Mouse (Mus musculus) erythroblast, embryonic 14.5 days (primary cell): ENCODE measurements around the gene Ddx42. TPM values are rescaled to one million over a fixed set of nuclear protein-coding genes. Genes with fewer than 3 reads are reported as not detected.

Experiments
- H3K27me3 ChIP-seq: 2 replicates; pipeline ENCODE4 v1.6.1; 2012; ENCODE audit warnings: inconsistent platforms; ENCODE audit not compliant: control insufficient read depth
- H3K36me3 ChIP-seq: 2 replicates; pipeline ENCODE4 v1.6.1; 2012; ENCODE audit warnings: mild to moderate bottlenecking, inconsistent platforms; ENCODE audit not compliant: control insufficient read depth
- H3K4me1 ChIP-seq: 2 replicates; pipeline ENCODE4 v1.6.1; 2012; ENCODE audit warnings: inconsistent platforms; ENCODE audit not compliant: control insufficient read depth
- H3K4me3 ChIP-seq: replicated peaks from 2 replicates; pipeline ENCODE3; 2012; ENCODE audit warnings: moderate library complexity, mild to moderate bottlenecking, inconsistent platforms
- H3K9me3 ChIP-seq: 2 replicates; pipeline ENCODE4 v1.6.1; 2012; ENCODE audit warnings: low read length, inconsistent platforms, mixed read lengths; ENCODE audit not compliant: control insufficient read depth
- GATA1 ChIP-seq: IDR thresholded peaks from 2 replicates; pipeline ENCODE4 v1.6.1; 2012; ENCODE audit warnings: low read length, inconsistent platforms, mixed read lengths
- TAL1 ChIP-seq: IDR thresholded peaks from 3 replicates; pipeline ENCODE4 v1.6.1; 2012; ENCODE audit warnings: low read length, inconsistent platforms, mixed read lengths
- polyA plus RNA-seq: library from polyadenylated mRNA; stranded (reverse); fragments of >175 nt; gene quantifications from 2 replicates; pipeline ENCODE4 v1.2.3, GENCODE M21; 2012

Gene Ddx42
- polyA plus RNA-seq, 1 experiment: 1.5 TPM

- no peaks in the 10 kb centered on the region for H3K9me3 ChIP-seq
- TF ChIP-seq GATA1 (no peak), TAL1 (no peak)
- peaks cover 65% of the 10 kb centered on the region for H3K4me1 ChIP-seq
- no peaks in the 10 kb centered on the region for H3K27me3 ChIP-seq
- H3K36me3 ChIP-seq: peaks cover 43% of the 10 kb centered on the region
- peak overlapping the region; percentile 95 for H3K4me3 ChIP-seq
These were observed 54.5 kb downstream of the Ddx42 start for GRCm38 (mm10) chr11:106271131-106271793.

- no peaks in the 10 kb centered on the region for H3K9me3 ChIP-seq
- peak overlapping the region; percentile 95 for H3K4me3 ChIP-seq
- peak; percentile 50; the same call in 1 of the 2 replicates for TF ChIP-seq GATA1
- no peak for TF ChIP-seq TAL1
- peaks cover 2% of the 10 kb centered on the region for H3K27me3 ChIP-seq
- H3K36me3 ChIP-seq: peaks cover 36% of the 10 kb centered on the region
- H3K4me1 ChIP-seq: peaks cover 71% of the 10 kb centered on the region
These were observed 55.3 kb downstream of the Ddx42 start for GRCm38 (mm10) chr11:106271794-106272643.

GRCm38 (mm10) chr11:106272644-106273310, 56.1 kb downstream of the Ddx42 start, which contains the start of gene Smarcd2:
TSS of gene Smarcd2 (minus strand) at chr11:106272972.
- Histone ChIP-seq H3K36me3 (peaks cover 28% of the 10 kb centered on the region), H3K27me3 (peaks cover 2% of the 10 kb centered on the region), H3K4me3 (peak within 1 kb of the TSS; percentile 95), H3K9me3 (no peaks in the 10 kb centered on the region), H3K4me1 (peaks cover 64% of the 10 kb centered on the region)
- TF ChIP-seq TAL1: no peak
- TF ChIP-seq GATA1: peak; percentile 32; the same call in 1 of the 2 replicates

GRCm38 (mm10) chr11:106273311-106273684, 56.6 kb downstream of the Ddx42 start:
- peaks cover 5% of the 10 kb centered on the region for H3K27me3 ChIP-seq
- peaks cover 60% of the 10 kb centered on the region for H3K4me1 ChIP-seq
- peaks cover 23% of the 10 kb centered on the region for H3K36me3 ChIP-seq
- no peaks in the 10 kb centered on the region for H3K9me3 ChIP-seq
- peak overlapping the region; percentile 95 for H3K4me3 ChIP-seq
- TF ChIP-seq TAL1: no peak
- no peak for TF ChIP-seq GATA1

GRCm38 (mm10) chr11:106273811-106274210, 57.1 kb downstream of the Ddx42 start:
- Histone ChIP-seq H3K27me3 (peaks cover 5% of the 10 kb centered on the region), H3K4me3 (peak overlapping the region; percentile 95), H3K36me3 (peaks cover 19% of the 10 kb centered on the region), H3K4me1 (peaks cover 56% of the 10 kb centered on the region), H3K9me3 (no peaks in the 10 kb centered on the region)
- TF ChIP-seq GATA1 (no peak), TAL1 (no peak)

GRCm38 (mm10) chr11:106274374-106274773, 57.6 kb downstream of the Ddx42 start:
- Histone ChIP-seq H3K9me3 (no peaks in the 10 kb centered on the region), H3K36me3 (peaks cover 13% of the 10 kb centered on the region), H3K4me3 (no peak overlapping the region), H3K27me3 (peaks cover 5% of the 10 kb centered on the region), H3K4me1 (peaks cover 51% of the 10 kb centered on the region)
- TF ChIP-seq TAL1 (no peak), GATA1 (no peak)

GRCm38 (mm10) chr11:106274971-106275411, 58.3 kb downstream of the Ddx42 start:
- H3K27me3 ChIP-seq: peaks cover 5% of the 10 kb centered on the region
- TF ChIP-seq TAL1 (no peak), GATA1 (no peak)
- no peaks in the 10 kb centered on the region for H3K9me3 ChIP-seq
- peaks cover 48% of the 10 kb centered on the region for H3K4me1 ChIP-seq
- peaks cover 11% of the 10 kb centered on the region for H3K36me3 ChIP-seq
- H3K4me3 ChIP-seq: no peak overlapping the region

- peaks cover 35% of the 10 kb centered on the region for H3K4me1 ChIP-seq
- peak within 1 kb of the TSS; percentile 10 for H3K4me3 ChIP-seq
- no peaks in the 10 kb centered on the region for H3K9me3 ChIP-seq
- peaks cover 5% of the 10 kb centered on the region for H3K27me3 ChIP-seq
- no peaks in the 10 kb centered on the region for H3K36me3 ChIP-seq
- TF ChIP-seq GATA1 (no peak), TAL1 (no peak)
These were observed 59.7 kb downstream of the Ddx42 start, which contains the start of gene Tcam1 for GRCm38 (mm10) chr11:106276454-106276853. TSS of gene Tcam1 (plus strand) at chr11:106276672.

GRCm38 (mm10) chr11:106282452-106282851, 65.7 kb downstream of the Ddx42 start:
- H3K27me3 ChIP-seq: peaks cover 3% of the 10 kb centered on the region; the same call in 1 of the 2 replicates

More at GRCm38 (mm10) chr11:106282452-106282851, 65.7 kb downstream of the Ddx42 start:
- no peaks in the 10 kb centered on the region for H3K36me3 ChIP-seq
- TF ChIP-seq GATA1 (no peak), TAL1 (no peak)
- no peaks in the 10 kb centered on the region for H3K4me1 ChIP-seq
- H3K9me3 ChIP-seq: no peaks in the 10 kb centered on the region
- H3K4me3 ChIP-seq: no peak overlapping the region
